Mouse (Mus musculus) layer of hippocampus, postnatal 10 days (tissue): Measurements from ENCODE around the gene Hoxd9. TPM values are rescaled to one million over a fixed set of nuclear protein-coding genes. Genes with fewer than 3 reads are reported as not detected.
A peak's percentile ranks its signal among the peaks of the same experiment; 100 is the strongest.

Source experiments
- DNase-seq, 2 experiments: peaks; one replicate each; pipeline ENCODE4 v3.0.0; 2021; ENCODE audit warnings: low spot score in 2 of 2
- total RNA-seq, 2 experiments: library from RNA; stranded (reverse); gene quantifications; 2 replicates each; pipeline ENCODE4 v1.2.3; 2021

Gene Hoxd9
- total RNA-seq, 2 experiments from 2014 or later: not detected

DNA sequence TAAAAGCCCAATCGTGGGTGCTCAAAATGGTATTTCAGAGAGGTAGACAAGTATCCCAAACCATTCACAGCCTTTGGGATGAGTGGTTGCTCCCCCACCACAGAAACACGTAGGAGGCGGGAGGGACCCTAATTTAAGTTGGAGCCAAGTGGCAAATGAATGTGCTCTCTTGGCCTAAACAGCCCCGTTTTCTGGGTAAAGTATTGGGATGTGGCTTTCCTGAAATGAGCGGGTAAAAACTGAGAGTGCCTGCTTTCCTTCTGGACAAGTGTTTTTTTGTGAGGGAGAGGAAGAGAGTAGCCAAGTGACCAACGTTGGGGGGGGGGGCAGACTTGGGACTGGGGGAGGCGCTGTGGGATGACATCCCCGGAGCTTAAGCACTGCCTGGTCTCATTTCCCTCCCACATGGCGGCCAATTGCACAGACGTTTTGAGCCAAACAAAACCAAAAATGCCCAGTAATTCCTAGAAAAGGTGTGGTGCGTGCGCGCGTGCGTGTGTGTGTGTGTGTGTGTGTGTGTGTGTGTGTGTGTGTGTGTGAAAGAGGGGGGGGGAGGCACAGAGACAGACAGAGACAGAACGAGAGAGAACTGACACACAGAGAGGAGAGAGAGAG, 13.5 kb downstream of the Hoxd9 start:
- DNase-seq: no peak

- no peak for DNase-seq
Observed at GRCm38 (mm10) chr2:74711721-74712621, 14.4 kb downstream of the Hoxd9 start, which contains the start of the genes Hoxd3 and Hoxd4. TSS of gene Hoxd3 (plus strand) at chr2:74711927. TSS of gene Hoxd4 (plus strand) at chr2:74711929.

GRCm38 (mm10) chr2:74713239-74714150, 16.0 kb downstream of the Hoxd9 start:
- no peak for DNase-seq

DNA sequence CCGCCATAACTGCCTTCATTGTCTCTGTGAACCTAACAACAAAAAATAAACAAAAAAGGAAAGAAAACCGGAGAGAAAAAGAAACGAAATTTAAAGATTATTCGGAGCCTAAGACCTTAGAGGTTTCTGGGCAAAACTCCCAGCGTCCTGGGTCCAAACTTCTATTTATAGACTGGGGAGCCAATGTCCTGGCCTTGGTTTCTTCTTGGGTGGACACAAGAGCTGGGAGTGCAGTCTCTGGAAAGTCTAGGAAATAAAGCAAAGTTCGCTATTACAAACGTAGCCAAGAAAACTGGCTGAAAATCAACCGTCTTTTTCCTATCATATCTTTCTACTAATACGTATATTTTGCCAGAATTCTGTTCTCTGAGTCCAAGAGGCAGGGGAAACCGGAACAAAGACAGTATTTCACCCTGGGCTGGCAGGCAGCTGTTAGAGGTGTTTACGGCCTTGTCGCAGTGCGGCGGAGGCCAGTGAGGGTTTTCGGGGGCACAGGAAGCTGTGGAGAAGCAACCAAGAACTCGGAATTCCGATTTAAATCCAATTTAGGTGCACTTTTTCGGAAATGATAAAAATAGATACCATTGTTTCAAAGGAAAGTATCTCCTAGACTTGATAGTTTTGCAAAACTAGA, 16.7 kb downstream of the Hoxd9 start:
- no peak for DNase-seq

GRCm38 (mm10) chr2:74714881-74715280, 17.4 kb downstream of the Hoxd9 start:
- no peak for DNase-seq

GRCm38 (mm10) chr2:74715504-74716241, 18.1 kb downstream of the Hoxd9 start:
- peak; percentile 87 to 89 for DNase-seq

- DNase-seq: no peak
Observed at GRCm38 (mm10) chr2:74720384-74720783, 22.9 kb downstream of the Hoxd9 start.

DNA sequence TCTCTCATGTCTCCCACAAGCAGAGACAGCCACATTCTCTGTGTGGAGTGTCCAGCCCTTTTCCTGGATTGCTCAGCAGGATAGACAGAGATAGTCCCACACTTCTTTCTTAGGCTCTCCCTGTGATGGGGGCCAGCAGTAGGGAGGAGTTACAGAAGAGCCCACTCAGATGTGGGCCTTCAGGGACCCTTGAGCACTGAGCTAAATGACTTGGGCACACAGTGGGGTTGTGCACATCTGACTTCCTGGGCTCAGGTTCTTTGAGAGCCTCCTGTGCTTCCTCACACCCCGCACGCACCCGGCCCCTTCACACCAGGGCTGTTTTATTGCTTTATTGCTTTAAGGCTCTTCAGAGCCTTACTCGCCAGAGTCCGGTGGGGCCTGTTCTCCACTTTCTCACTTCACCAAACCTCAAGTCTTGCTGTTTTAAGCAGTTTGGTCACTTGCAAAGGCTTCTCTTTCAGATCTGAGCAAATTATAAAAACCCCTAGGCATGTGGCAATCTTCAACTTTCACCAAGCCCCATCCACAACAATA, 23.5 kb downstream of the Hoxd9 start:
- DNase-seq: no peak

- DNase-seq: no peak
Observed at GRCm38 (mm10) chr2:74721882-74722281, 24.4 kb downstream of the Hoxd9 start.

GRCm38 (mm10) chr2:74722949-74723348, 25.4 kb downstream of the Hoxd9 start:
- no peak for DNase-seq

- no peak for DNase-seq
Observed at GRCm38 (mm10) chr2:74724244-74725015, 26.9 kb downstream of the Hoxd9 start.

- no peak for DNase-seq
Observed at GRCm38 (mm10) chr2:74725171-74725570, 27.6 kb downstream of the Hoxd9 start.

GRCm38 (mm10) chr2:74726551-74726950, 29.0 kb downstream of the Hoxd9 start, which contains the start of gene Gm28230:
TSS of gene Gm28230 (plus strand) at chr2:74726728.
- no peak for DNase-seq

DNA sequence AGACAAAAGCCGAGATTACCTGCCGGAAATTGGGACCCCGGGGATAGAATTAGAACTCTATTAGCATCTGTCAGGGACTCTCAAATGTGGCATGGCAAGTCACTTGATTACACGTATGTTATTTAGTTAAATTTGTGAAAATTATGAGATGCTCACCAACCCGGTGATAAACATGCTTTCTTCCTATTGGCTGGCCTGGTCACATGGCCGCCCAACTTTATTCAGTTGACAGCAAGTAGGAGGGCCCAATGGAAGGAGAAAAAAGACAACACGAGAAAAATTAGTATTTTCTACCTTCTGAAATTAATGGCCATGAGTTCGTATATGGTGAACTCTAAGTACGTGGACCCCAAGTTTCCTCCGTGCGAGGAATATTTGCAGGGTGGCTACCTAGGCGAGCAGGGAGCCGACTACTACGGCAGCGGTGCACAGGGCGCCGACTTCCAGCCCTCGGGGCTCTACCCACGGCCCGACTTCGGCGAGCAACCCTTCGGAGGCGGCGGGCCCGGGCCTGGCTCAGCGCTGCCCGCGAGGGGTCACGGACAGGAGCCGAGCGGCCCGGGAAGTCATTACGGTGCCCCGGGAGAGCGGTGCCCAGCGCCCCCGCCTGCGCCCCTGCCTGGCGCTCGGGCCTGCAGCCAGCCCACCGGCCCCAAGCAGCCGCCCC, 29.6 kb downstream of the Hoxd9 start:
- no peak for DNase-seq

DNA sequence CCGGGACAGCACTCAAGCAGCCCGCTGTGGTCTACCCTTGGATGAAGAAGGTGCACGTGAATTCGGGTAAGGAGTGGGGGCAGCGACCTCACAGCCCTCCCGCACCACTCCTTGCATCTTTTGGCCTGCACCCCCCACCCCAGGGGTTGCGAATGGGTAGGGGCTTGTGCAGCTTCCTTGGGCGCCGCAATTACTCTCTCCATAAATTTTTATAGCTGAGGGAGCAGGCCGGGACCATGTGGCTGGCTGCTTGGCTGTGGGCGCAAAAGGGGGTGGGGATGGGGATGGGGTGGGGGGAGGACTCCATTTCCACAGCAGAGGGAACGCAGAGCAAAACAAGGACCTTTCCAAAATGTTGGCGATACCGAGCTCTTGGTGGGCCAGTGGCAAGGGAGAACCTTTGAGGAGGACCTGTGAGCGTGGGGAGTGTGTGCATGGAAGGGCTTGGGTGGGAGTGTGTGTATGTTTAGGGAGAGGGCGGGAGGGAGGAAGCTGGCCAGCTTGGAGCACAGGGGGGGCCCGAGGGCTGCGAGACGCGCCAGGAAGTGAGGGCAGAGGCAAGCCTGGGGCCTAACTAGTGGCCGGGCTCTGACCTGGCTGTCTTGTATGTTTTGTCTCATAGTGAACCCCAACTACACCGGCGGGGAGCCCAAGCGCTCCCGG, 30.2 kb downstream of the Hoxd9 start:
- DNase-seq: no peak

- no peak for DNase-seq
Observed at GRCm38 (mm10) chr2:74728303-74728680, 30.8 kb downstream of the Hoxd9 start.

DNA sequence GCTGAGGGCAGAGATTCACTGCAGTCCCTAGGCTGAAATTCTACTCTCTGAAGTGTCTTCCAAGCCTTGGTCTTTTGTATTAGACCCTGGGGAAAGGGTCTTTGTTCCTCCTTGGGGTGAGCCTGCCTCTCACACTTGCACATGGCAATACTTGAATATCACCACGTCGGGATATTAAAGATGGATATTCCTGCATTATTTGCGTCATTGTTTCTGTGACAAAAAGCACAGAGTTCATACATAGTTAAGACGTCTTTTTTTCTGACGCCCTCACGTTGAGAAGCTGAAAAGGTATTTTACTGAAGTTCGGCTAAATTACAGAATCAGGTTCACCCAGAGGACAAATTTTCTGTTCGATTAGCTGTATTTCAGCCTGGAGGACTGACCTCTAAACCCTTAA, 32.8 kb downstream of the Hoxd9 start:
- no peak for DNase-seq

- no peak for DNase-seq
Observed at GRCm38 (mm10) chr2:74731055-74731454, 33.5 kb downstream of the Hoxd9 start.
